Mouse (Mus musculus) brain, embryonic 14.5 days (tissue): ENCODE results near the gene Veph1.

Experiments
- CTCF ChIP-seq: fragments of 200-500 bp; IDR thresholded peaks from 2 replicates; pipeline ENCODE4 v1.5.1; 2012; ENCODE audit warnings: inconsistent platforms, mild to moderate bottlenecking, moderate library complexity, borderline replicate concordance; ENCODE audit not compliant: insufficient read depth, insufficient read length; ENCODE audit errors: extremely low read depth
- POLR2A ChIP-seq: fragments of 200-500 bp; IDR thresholded peaks from 2 replicates; pipeline ENCODE4 v1.6.1; 2012; ENCODE audit warnings: mild to moderate bottlenecking, inconsistent platforms, borderline replicate concordance; ENCODE audit not compliant: poor library complexity, insufficient read depth, insufficient read length, severe bottlenecking; ENCODE audit errors: extremely low read depth

- TF ChIP-seq CTCF (no peak), POLR2A (no peak)
These were observed 33.4 kb downstream of the Veph1 start for GRCm38 (mm10) chr3:66263270-66263669.
